Mouse (Mus musculus) lung, postnatal 0 days (tissue): ENCODE measurements around the gene Gemin5.

Source experiments
- CTCF ChIP-seq: IDR thresholded peaks from 2 replicates; pipeline ENCODE4 v1.5.1; 2016; ENCODE audit warnings: antibody characterized with exemption, mild to moderate bottlenecking
- EP300 ChIP-seq: IDR thresholded peaks from 2 replicates; pipeline ENCODE4 v1.6.1; 2016; ENCODE audit warnings: antibody characterized with exemption, mild to moderate bottlenecking, control low read depth

DNA sequence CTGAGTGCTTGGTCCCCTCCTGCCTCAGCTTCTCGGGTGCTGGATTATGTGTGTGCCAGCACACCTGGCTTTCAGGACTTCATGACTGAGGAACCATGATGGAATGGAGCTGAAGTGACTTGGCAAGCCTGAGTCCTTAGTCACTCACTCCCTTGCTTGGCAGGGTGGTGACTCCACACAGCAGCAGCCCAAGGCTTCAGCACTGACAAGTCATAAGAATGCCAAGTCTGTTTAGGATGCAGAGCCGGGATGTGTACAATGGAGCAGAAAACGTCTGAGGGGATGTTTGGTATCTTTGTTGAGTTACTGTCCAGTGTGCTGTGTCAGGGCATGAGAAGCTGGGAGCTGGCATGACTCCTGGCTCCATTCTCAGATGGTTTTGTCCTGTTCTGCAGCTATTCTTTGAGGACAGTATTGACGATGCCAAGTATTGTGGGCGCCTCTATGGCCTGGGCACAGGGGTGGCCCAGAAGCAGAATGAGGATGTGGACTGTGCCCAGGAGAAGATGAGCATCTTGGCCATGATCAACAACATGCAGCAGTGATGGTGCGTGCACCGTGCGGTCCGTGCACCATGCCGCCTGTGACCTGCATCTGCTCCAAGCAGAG lies 51.2 kb downstream of the Gemin5 start:
- no peak for TF ChIP-seq CTCF
- TF ChIP-seq EP300, result no peak
